Mouse (Mus musculus): ENCODE measurements at regions not wholly inside any gene's neighbourhood (a gene's known extent, or its start where the extent isn't known, plus 50 kb on each side); places are given as distances from the start of the nearest gene placed in this dataset.

GRCm38 (mm10) chr4:89881083-89881482, 201.8 kb downstream of the Dmrta1 start:
- TF ChIP-seq MAX (IDR thresholded peaks at IDR 0.05): no peak
- no peak for TF ChIP-seq CTCF (IDR thresholded peaks at IDR 0.05; ENCODE audit: control insufficient read depth, insufficient read depth, insufficient read length)
- TF ChIP-seq MYOD1 (IDR thresholded peaks at IDR 0.05; ENCODE audit: control insufficient read depth, insufficient read length, low read depth): no peak
- TF ChIP-seq CEBPB (IDR thresholded peaks at IDR 0.05; ENCODE audit: low read depth): no peak
- TF ChIP-seq FOSL1 (IDR thresholded peaks at IDR 0.05; ENCODE audit: insufficient read depth, low read length, poor library complexity, severe bottlenecking): no peak
- no peak for TF ChIP-seq MYOG (IDR thresholded peaks at IDR 0.05; ENCODE audit: control insufficient read depth, extremely low read depth, insufficient read length)
- TF ChIP-seq USF1 (IDR thresholded peaks at IDR 0.05; ENCODE audit: low read depth): no peak
- Histone ChIP-seq H3K27me3 (ENCODE audit: control insufficient read depth, insufficient read depth, insufficient read length) (no peaks in the 10 kb centered on the region), H3K4me3 (ENCODE audit: insufficient read depth, poor library complexity, severe bottlenecking) (no peak overlapping the region), H3ac (ENCODE audit: control insufficient read depth, insufficient read length, low read depth) (no peak overlapping the region), H3K36me3 (ENCODE audit: control insufficient read depth, insufficient read depth) (no peaks in the 10 kb centered on the region), H3K79me2 (ENCODE audit: control insufficient read depth, insufficient read depth) (no peaks in the 10 kb centered on the region), H3K79me3 (ENCODE audit: low read depth) (no peaks in the 10 kb centered on the region)

- H3K79me2 ChIP-seq (ENCODE audit: control insufficient read depth, insufficient read depth): no peaks in the 10 kb centered on the region
- no peaks in the 10 kb centered on the region for H3K36me3 ChIP-seq (ENCODE audit: control insufficient read depth, insufficient read depth)
- H3K79me3 ChIP-seq (ENCODE audit: low read depth): no peaks in the 10 kb centered on the region
- no peak overlapping the region for H3K4me3 ChIP-seq (ENCODE audit: insufficient read depth, poor library complexity, severe bottlenecking)
- H3K27me3 ChIP-seq (ENCODE audit: control insufficient read depth, insufficient read depth, insufficient read length): no peaks in the 10 kb centered on the region
- no peak overlapping the region for H3ac ChIP-seq (ENCODE audit: control insufficient read depth, insufficient read length, low read depth)
- TF ChIP-seq CTCF (IDR thresholded peaks at IDR 0.05; ENCODE audit: control insufficient read depth, insufficient read depth, insufficient read length): no peak
- TF ChIP-seq MYOG (IDR thresholded peaks at IDR 0.05; ENCODE audit: control insufficient read depth, extremely low read depth, insufficient read length): no peak
- no peak for TF ChIP-seq MAX (IDR thresholded peaks at IDR 0.05)
- TF ChIP-seq MYOD1 (IDR thresholded peaks at IDR 0.05; ENCODE audit: control insufficient read depth, insufficient read length, low read depth): no peak
- TF ChIP-seq CEBPB (IDR thresholded peaks at IDR 0.05; ENCODE audit: low read depth): no peak
- TF ChIP-seq USF1 (IDR thresholded peaks at IDR 0.05; ENCODE audit: low read depth): no peak
- no peak for TF ChIP-seq FOSL1 (IDR thresholded peaks at IDR 0.05; ENCODE audit: insufficient read depth, low read length, poor library complexity, severe bottlenecking)
Observed at GRCm38 (mm10) chr4:89909622-89910021, 230.4 kb downstream of the Dmrta1 start.

- no peaks in the 10 kb centered on the region for H3K79me3 ChIP-seq (ENCODE audit: low read depth)
- no peak overlapping the region for H3ac ChIP-seq (ENCODE audit: control insufficient read depth, insufficient read length, low read depth)
- H3K36me3 ChIP-seq (ENCODE audit: control insufficient read depth, insufficient read depth): no peaks in the 10 kb centered on the region
- TF ChIP-seq CEBPB (IDR thresholded peaks at IDR 0.05; ENCODE audit: low read depth): no peak
- TF ChIP-seq MYOG (IDR thresholded peaks at IDR 0.05; ENCODE audit: control insufficient read depth, extremely low read depth, insufficient read length): no peak
- H3K79me2 ChIP-seq (ENCODE audit: control insufficient read depth, insufficient read depth): no peaks in the 10 kb centered on the region
- no peak overlapping the region for H3K4me3 ChIP-seq (ENCODE audit: insufficient read depth, poor library complexity, severe bottlenecking)
- no peaks in the 10 kb centered on the region for H3K27me3 ChIP-seq (ENCODE audit: control insufficient read depth, insufficient read depth, insufficient read length)
Observed at GRCm38 (mm10) chr4:89937673-89938072, 258.4 kb downstream of the Dmrta1 start.

- no peaks in the 10 kb centered on the region for H3K36me3 ChIP-seq (ENCODE audit: control insufficient read depth, insufficient read depth)
- no peaks in the 10 kb centered on the region for H3K79me2 ChIP-seq (ENCODE audit: control insufficient read depth, insufficient read depth)
- no peak for TF ChIP-seq FOSL1 (IDR thresholded peaks at IDR 0.05; ENCODE audit: insufficient read depth, low read length, poor library complexity, severe bottlenecking)
- TF ChIP-seq MYOG (IDR thresholded peaks at IDR 0.05; ENCODE audit: control insufficient read depth, extremely low read depth, insufficient read length): no peak
- TF ChIP-seq CTCF (IDR thresholded peaks at IDR 0.05; ENCODE audit: control insufficient read depth, insufficient read depth, insufficient read length): no peak
- TF ChIP-seq MYOD1 (IDR thresholded peaks at IDR 0.05; ENCODE audit: control insufficient read depth, insufficient read length, low read depth): no peak
- no peak for TF ChIP-seq USF1 (IDR thresholded peaks at IDR 0.05; ENCODE audit: low read depth)
- no peak for TF ChIP-seq CEBPB (IDR thresholded peaks at IDR 0.05; ENCODE audit: low read depth)
- no peak for TF ChIP-seq MAX (IDR thresholded peaks at IDR 0.05)
- H3K4me3 ChIP-seq (ENCODE audit: insufficient read depth, poor library complexity, severe bottlenecking): no peak overlapping the region
- H3ac ChIP-seq (ENCODE audit: control insufficient read depth, insufficient read length, low read depth): no peak overlapping the region
- no peaks in the 10 kb centered on the region for H3K27me3 ChIP-seq (ENCODE audit: control insufficient read depth, insufficient read depth, insufficient read length)
- no peaks in the 10 kb centered on the region for H3K79me3 ChIP-seq (ENCODE audit: low read depth)
Observed at GRCm38 (mm10) chr4:89941308-89941707, 262.1 kb downstream of the Dmrta1 start.

GRCm38 (mm10) chr4:89976146-89976545, 242.5 kb upstream of the Zfp352 start:
- no peaks in the 10 kb centered on the region for H3K79me3 ChIP-seq (ENCODE audit: low read depth)
- H3K27me3 ChIP-seq (ENCODE audit: control insufficient read depth, insufficient read depth, insufficient read length): no peaks in the 10 kb centered on the region
- H3ac ChIP-seq (ENCODE audit: control insufficient read depth, insufficient read length, low read depth): no peak overlapping the region
- H3K79me2 ChIP-seq (ENCODE audit: control insufficient read depth, insufficient read depth): no peaks in the 10 kb centered on the region
- H3K4me3 ChIP-seq (ENCODE audit: insufficient read depth, poor library complexity, severe bottlenecking): no peak overlapping the region
- TF ChIP-seq MYOD1 (IDR thresholded peaks at IDR 0.05; ENCODE audit: control insufficient read depth, insufficient read length, low read depth) (no peak), MYOG (IDR thresholded peaks at IDR 0.05; ENCODE audit: control insufficient read depth, extremely low read depth, insufficient read length) (no peak), CEBPB (IDR thresholded peaks at IDR 0.05; ENCODE audit: low read depth) (no peak), USF1 (IDR thresholded peaks at IDR 0.05; ENCODE audit: low read depth) (no peak), MAX (IDR thresholded peaks at IDR 0.05) (no peak), FOSL1 (IDR thresholded peaks at IDR 0.05; ENCODE audit: insufficient read depth, low read length, poor library complexity, severe bottlenecking) (no peak), CTCF (IDR thresholded peaks at IDR 0.05; ENCODE audit: control insufficient read depth, insufficient read depth, insufficient read length) (no peak)
- no peaks in the 10 kb centered on the region for H3K36me3 ChIP-seq (ENCODE audit: control insufficient read depth, insufficient read depth)

GRCm38 (mm10) chr4:90003413-90003812, 215.2 kb upstream of the Zfp352 start:
- Histone ChIP-seq H3ac (ENCODE audit: control insufficient read depth, insufficient read length, low read depth) (no peak overlapping the region), H3K27me3 (ENCODE audit: control insufficient read depth, insufficient read depth, insufficient read length) (no peaks in the 10 kb centered on the region), H3K79me2 (ENCODE audit: control insufficient read depth, insufficient read depth) (no peaks in the 10 kb centered on the region), H3K36me3 (ENCODE audit: control insufficient read depth, insufficient read depth) (no peaks in the 10 kb centered on the region), H3K4me3 (ENCODE audit: insufficient read depth, poor library complexity, severe bottlenecking) (no peak overlapping the region), H3K79me3 (ENCODE audit: low read depth) (no peaks in the 10 kb centered on the region)
- no peak for TF ChIP-seq CTCF (IDR thresholded peaks at IDR 0.05; ENCODE audit: control insufficient read depth, insufficient read depth, insufficient read length)
- peak; percentile 67 for TF ChIP-seq CEBPB (IDR thresholded peaks at IDR 0.05; ENCODE audit: low read depth)
